Mouse (Mus musculus): ENCODE measurements around the gene Abhd12b.

Abhd12b gene

GRCm38 (mm10) chr12:70153842-70154241, at the start of gene Abhd12b:
Gene Abhd12b, plus strand, starts transcription at chr12:70154142.
- DNase-seq (ENCODE audit: low spot score), result no peak

GRCm38 (mm10) chr12:70104199-70104598, 49.7 kb upstream of the Abhd12b start:
- no peak for DNase-seq (ENCODE audit: low spot score)

DNA sequence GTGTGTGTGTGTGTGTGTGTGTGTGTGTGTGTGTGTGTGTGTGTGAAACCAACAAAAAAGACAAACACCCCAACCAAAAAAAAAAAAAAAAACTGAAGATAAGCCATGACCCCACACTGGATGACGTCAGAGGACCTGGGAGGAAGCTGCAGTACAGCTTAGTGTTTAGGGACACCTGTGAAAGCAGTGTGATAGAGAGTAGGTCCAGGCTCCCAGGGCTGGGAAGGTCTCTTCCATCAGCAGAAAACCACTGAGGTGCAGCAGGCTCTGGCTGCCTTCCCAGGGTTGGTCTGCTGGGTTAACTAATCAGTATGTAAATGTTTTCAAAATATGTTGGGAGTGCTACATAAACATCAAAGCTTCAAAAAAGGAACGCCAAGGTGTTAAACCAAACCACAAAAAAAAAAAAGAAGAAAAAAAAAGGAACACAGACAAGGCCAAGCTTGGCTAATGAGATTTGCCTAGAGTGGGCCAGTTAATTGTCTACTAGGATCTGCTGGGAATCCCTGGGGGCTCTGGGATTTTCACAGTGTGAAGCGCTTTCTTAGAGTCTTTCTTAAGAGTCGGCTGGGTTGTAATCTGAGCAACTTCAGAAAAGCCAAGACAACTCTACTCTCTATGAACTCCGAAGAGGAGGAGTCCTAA, 49.0 kb upstream of the Abhd12b start:
- DNase-seq (ENCODE audit: low spot score), result no peak

DNA sequence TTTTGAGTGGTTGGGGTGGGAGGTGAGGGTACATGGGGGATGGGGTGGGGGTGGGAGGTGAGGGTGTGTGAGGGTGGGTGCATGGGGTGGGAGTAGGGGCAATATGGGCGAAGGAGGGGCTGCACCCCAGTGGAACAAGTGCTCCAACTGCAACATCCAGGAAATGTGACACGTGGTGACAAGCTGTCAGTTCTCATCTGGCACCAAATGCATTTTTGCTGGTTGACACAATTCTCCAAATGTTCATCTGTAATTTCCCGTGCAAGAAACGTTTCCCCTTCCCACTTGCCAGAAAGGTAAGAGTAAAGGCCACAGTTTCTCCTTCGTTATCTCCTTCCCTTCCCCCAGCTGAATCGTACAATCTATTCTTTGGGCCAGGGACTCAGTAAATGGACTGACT, 48.1 kb upstream of the Abhd12b start:
- no peak for DNase-seq (ENCODE audit: low spot score)

DNA sequence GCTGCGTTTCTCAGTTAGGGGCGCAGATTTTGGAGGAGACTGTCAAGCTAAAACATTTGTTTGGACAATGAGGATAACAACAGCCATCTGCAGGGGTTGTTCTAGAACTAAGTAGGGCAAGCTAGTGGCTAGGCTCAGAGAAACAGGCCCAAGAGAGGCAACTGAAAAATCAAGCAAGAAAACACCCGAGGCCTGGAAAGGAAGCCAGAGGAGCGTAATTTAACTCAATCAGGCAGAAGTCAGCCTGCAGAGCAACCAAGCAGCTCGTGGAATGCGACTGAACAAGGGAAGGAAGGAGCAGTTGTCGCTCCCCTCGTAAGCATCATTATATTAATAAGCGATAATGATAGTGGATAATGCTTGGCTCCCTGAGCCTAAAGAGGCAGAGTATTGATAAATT, 47.4 kb upstream of the Abhd12b start:
- DNase-seq (ENCODE audit: low spot score), result no peak

- DNase-seq (ENCODE audit: low spot score), result no peak
Observed at GRCm38 (mm10) chr12:70108104-70108503, 45.8 kb upstream of the Abhd12b start.

DNA sequence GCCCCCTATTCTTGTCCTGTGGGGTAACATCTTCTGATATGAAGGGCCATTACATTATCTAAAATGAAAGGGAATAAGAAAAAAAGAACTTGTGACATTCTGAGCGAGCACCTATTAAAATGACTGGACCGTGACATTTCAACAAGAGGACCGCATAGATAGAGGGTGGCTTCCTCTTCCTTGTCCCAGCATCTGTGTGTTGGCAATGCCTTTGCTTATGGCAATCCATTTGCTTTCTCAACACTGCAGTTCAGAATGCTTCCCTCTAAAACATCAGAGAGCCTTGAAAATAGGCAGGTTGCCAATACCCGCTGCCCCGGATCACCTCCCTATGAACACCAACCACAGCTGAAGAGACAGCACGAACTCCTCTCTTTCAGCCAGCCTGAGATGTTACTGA, 44.0 kb upstream of the Abhd12b start:
- no peak for DNase-seq (ENCODE audit: low spot score)

DNA sequence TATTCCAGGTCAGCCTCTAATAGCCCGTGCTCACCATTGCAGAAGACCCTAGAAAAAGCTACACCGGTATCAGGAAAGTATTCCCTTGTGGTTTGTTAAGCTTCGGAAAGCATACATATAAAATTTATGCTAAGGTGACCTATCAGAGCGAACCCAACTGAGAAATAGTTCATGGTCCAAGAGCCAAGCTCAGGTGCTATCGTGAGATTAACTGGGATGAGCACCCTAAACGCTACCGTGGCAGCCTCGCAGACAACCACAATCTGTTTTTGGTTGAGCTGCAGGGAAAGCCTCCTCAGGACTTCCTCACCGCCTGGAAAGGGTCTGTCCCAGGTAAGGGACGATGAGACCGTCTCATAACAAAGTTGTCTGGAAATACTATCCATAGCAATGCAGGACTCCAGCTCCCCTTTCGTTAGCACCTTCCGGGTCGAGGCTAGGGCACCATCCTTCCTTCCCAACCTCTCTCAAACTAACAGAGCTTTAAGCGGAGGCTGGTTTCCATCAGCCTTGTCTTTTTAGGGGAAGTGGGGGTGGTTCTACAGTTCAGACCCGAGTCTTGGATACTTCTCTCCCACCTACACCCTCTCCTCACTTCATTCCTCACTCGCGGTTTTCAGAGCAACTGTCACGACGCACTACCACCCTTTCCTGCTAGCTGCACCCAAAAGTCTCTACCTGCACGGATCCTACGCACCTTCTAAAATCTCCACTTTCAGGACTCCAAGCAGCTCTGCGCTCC, 43.4 kb upstream of the Abhd12b start:
- DNase-seq (ENCODE audit: low spot score), result no peak

DNA sequence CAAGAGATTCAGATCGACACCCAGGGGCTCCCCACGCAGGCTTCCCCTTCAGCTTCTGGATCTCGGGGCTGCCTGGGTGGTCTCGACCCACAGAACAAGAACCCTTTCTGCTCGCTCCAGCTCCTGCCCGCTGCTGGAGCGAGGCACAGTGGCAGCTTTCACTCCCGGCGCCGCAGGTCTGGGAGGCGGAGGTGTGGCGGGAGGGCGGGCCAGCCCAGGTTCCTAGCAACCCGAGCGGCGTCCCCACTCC, 42.9 kb upstream of the Abhd12b start:
- peak; percentile 34 for DNase-seq (ENCODE audit: low spot score)

- DNase-seq (ENCODE audit: low spot score), result peak; percentile 76
Observed at GRCm38 (mm10) chr12:70111367-70112089, 42.4 kb upstream of the Abhd12b start.

DNA sequence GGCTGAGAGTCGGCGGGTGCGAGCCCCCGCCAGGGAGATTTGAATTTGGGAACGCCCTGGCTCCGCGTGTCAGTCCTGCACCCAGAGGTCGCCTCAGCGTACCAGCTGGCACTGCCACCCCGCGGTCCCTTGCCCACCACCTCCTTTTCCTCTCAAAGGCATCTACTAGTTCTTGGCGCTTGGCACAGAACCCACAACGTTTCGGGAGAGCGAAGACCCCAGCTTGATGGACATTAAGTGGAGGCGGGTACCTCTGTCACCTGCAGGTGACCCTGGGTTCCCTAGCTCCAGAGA, 41.9 kb upstream of the Abhd12b start:
- DNase-seq (ENCODE audit: low spot score), result no peak

- no peak for DNase-seq (ENCODE audit: low spot score)
Observed at GRCm38 (mm10) chr12:70113351-70113750, 40.6 kb upstream of the Abhd12b start, which contains the start of gene Nin. Gene Nin, minus strand, starts transcription at chr12:70113717.

DNA sequence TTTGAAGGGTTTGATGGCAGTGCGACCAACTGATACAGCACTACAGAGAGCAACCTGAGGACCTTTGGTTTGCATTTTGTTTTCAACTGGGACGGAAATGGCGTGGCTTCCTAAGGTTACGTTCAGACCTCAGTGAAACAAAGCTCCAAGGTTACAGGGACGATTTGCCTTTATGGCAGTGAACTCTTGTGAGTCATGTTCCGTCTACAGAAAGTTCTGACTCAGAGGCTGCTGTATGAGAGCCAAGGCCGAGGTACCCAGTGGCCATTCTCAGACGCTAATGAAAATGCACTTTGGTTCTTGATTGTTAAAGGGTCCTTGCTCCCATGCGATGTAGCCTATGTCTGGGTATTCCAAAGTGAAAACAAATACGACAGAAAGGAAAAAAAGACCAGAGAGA, 36.8 kb upstream of the Abhd12b start:
- no peak for DNase-seq (ENCODE audit: low spot score)

- DNase-seq (ENCODE audit: low spot score), result no peak
Observed at GRCm38 (mm10) chr12:70118721-70119345, 35.1 kb upstream of the Abhd12b start.

DNA sequence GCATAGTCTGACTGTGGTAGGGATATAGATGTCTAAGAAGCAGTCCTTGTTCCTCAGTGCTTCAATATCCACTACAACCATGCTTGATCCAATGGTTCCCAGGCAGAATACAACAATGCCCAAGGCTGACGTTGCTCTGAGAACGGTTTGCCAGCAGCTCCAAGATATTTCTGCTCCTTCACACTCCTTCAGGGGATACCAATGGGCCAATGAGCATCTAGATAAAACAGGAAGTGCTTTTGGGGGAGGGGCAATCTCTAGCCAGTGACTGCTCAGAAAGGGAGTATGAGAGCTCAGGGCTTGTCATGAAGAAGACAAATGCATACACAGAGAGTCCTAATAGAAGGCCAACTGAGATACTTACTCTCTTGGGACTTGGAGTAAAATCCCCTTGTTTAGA, 34.4 kb upstream of the Abhd12b start:
- DNase-seq (ENCODE audit: low spot score), result no peak

GRCm38 (mm10) chr12:70126626-70127025, 27.3 kb upstream of the Abhd12b start:
- no peak for DNase-seq (ENCODE audit: low spot score)

GRCm38 (mm10) chr12:70129105-70129504, 24.8 kb upstream of the Abhd12b start:
- DNase-seq (ENCODE audit: low spot score), result no peak

DNA sequence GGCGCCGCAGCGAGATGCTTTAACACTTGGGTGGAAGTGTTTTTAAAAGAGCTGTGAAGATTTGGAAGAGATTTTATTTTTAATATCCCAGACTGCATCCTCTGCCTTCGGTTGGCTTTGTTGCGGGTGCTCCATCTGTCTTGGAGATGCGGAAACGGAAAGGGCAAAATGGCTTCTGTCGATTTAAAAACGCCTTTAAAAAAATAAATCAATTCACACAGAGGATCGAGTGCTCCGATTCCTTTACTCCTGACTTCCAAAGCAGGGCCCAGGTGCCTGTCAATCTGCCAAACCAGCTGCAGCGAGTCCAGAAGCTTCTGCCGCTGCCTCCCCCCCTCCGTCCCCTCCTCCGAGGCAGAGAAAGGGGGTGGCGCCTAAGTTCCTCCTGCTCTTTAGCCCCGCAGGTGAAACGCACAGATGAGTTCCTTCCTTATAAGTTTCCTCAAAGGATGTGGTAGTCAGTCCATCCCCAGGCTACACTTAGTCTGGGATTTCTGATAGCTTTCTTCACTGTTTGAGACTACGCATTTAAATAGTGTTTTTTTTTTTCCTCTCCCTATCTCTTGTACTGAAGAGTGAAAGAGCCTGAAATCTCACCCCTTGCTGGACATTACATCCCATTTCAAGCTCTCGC, 22.8 kb upstream of the Abhd12b start:
- DNase-seq (ENCODE audit: low spot score), result no peak

- DNase-seq (ENCODE audit: low spot score), result no peak
Observed at GRCm38 (mm10) chr12:70134627-70135235, 19.2 kb upstream of the Abhd12b start.

GRCm38 (mm10) chr12:70136185-70136756, 17.7 kb upstream of the Abhd12b start:
- no peak for DNase-seq (ENCODE audit: low spot score)

DNA sequence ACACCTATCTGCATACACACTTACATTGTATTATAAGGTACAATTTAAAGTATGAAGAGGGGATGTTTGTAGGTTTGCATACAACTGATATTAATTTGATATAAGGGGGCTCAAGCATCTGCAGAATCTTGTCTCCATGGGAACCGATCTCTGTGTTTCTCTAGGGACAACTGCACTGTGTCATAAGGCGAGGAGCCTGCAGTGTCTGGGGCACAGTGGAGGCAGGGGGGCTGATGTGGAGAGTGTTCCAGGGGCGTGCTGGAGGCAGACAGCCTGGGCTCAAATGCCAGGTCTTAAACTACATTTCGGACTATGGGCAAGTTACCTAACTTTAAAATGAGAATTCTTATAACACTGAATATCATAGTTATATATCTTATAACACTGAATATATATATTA, 16.8 kb upstream of the Abhd12b start:
- DNase-seq (ENCODE audit: low spot score), result no peak

DNA sequence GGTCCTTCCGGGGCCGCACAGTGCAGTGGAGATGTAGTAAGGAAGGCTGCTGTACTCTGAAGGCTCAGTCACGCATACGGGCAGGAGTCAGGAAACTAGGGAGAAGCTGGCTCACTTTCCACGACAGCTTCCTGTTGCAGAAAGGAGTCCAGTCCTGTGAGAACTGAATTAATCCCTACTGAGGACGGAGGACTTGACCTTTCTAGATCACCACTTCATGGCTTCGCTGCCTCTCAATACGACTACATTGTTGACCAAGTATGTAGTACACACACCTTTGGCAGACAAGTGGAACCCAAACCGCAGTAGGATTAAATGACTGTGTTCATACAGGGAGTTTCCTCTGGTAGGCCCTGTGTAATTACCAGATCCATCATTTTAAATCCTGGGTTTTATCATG, 16.3 kb upstream of the Abhd12b start:
- no peak for DNase-seq (ENCODE audit: low spot score)
